In the genomic region with DNA sequence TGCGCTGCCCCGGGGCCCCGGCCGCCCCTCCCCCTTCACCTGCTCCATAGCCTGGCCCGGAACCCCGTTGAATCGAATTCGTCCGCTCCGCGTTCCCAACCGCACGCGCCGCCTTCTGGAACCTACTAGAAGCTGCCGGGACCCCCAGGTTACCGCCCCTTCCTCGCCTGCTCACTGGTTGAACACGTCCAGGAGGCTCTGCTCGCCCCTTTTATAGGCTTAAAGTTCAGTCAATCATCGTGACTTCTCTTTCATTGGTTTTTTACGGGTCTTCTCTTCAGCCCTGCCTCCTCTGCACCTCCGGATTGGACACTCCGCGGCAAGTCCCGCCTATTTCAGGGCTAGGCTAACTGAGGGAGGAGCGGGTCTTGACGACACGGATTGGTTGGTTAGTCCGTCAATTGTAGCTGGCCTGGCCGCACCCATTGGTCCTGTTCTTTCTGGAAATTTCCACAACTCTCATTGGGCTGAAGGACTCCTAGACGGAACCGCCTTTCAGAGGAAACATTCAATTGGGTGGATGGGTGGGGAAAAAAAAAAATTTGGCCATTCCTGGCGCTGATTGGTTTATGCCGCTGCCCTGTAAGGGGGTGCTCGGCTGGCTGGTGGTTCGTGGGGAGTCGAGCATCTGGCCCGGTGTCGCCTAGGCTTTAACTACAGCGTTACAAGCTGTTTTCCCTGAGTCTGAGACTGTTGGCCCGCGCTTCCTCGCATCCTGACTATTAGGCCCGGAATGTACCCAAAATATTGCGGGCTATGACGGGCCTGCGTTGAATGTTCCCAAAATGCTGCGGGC, we compare ENCODE assay signal across 8 mouse cellular contexts. TPM values are rescaled to one million over a fixed set of nuclear protein-coding genes. Genes with fewer than 3 reads are reported as not detected.
DNase-seq lines count a peak whose midpoint lies in the region; ATAC-seq lines count a peak whose summit lies in the region.

A gene (minus strand): TSS at position 127 of the 796 bp plus-strand sequence.

- H3K4me3 ChIP-seq in hindbrain, embryonic 15.5 days, result peak within 1 kb of the TSS; percentile 85

- under 1% methylated on average over 48 of the region's 49 CpGs for WGBS in hindbrain, embryonic 15.5 days

- no peaks in the 10 kb centered on the region for H3K27me3 ChIP-seq in hindbrain, embryonic 15.5 days

- peaks cover 35% of the 10 kb centered on the region for H3K4me1 ChIP-seq in hindbrain, embryonic 15.5 days (replicated peaks)

- ATAC-seq in hindbrain, embryonic 15.5 days (ENCODE audit: low FRiP score, low read depth), result peak; percentile 99

- H3K9ac ChIP-seq in hindbrain, embryonic 15.5 days, result peak within 1 kb of the TSS; percentile 89

- peak within 1 kb of the TSS; percentile 96 for H3K27ac ChIP-seq in hindbrain, embryonic 15.5 days (replicated peaks)

- no peaks in the 10 kb centered on the region for H3K9me3 ChIP-seq in hindbrain, embryonic 15.5 days

- peak within 1 kb of the TSS; percentile 88 for H3K4me2 ChIP-seq in hindbrain, embryonic 15.5 days

- peak; percentile 99 for DNase-seq in T-cell, adult 2 months (ENCODE audit: low spot score)
- DNase-seq in cerebellum, postnatal 36 days, result peak; percentile 98 to 99
- peak; percentile 99 for DNase-seq in frontal cortex, postnatal 36 days (ENCODE audit: low spot score in 2 of 2)
- peak; percentile 100 for DNase-seq in left cerebral cortex, adult 11 months (ENCODE audit: low spot score)
- peak; percentile 99 to 100 for DNase-seq in lung, postnatal 4 days
- peak; percentile 99 for DNase-seq in retina, postnatal 7 days (ENCODE audit: low read depth, low spot score)
- DNase-seq in urinary bladder, adult 2 months (ENCODE audit: low spot score), result peak; percentile 92

- H3K36me3 ChIP-seq in hindbrain, embryonic 15.5 days, result peaks cover 5% of the 10 kb centered on the region

RNA-seq across cellular contexts. Expression of the gene that starts here (rescaled TPM):
- 218 and 229 TPM in 2 replicates for polyA plus RNA-seq in hindbrain, embryonic 15.5 days (2015; fragmentation: Nextera tagmentation; extraction: Ambion mirVana)
- 82.9 and 85.9 TPM in 2 replicates for polyA plus RNA-seq in urinary bladder, adult 2 months (2012; rRNA removed)

Comparison
In these comparisons a context has a peak if more than half of its experiments do, and no peak if none do; other contexts are left out.
1. Peak in every context shown above with its lines: DNase-seq, ATAC-seq, H3K4me3 ChIP-seq and H3K27ac ChIP-seq.